Mouse (Mus musculus) kidney, postnatal 14 days (tissue): ENCODE measurements around the gene Fam50b.
A peak's percentile ranks its signal among the peaks of the same experiment; 100 is the strongest.

Experiments
- DNase-seq: peaks from one replicate; pipeline ENCODE4 v3.0.0; 2022; ENCODE audit warnings: mixed read lengths

The Fam50b gene

DNA sequence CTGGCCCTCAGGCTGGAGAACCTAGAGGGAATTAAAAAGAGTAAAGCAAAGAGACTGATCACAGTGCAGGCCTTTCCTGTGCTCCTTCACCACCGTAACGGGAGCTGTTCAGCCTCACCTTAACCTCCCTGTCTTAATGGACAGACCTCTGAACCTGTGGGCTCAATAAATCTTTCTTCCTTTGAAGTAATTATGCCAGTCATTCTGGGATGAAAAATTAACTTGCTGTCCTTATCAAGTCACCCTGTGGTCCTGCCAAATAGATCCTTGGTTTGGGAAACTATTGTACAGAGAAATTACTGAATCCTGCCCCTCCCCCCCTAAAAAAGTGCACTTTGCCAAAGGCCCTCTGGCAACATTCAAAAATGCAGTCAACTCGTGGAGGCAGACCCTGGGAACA lies 4.4 kb downstream of the Fam50b start:
- DNase-seq = no peak

DNA sequence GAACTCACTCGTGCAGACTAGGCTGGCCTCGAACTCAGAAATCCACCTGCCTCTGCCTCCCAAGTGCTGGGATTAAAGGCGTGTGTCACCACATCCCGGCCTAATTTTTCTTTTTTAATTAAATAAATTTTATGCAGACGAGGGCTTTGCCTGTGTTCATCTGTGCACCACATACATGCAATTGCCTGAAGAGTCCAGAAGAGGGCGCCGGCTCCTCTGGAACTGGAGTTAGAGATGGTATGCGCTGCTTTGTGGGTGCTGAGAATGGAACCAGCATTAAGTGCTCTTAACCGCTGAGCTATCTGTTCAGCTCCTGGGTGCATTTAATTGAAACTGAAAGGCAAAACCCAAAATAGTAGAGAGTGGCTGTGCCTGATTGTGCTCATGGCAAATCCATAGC lies 6.6 kb downstream of the Fam50b start:
- no peak for DNase-seq

DNA sequence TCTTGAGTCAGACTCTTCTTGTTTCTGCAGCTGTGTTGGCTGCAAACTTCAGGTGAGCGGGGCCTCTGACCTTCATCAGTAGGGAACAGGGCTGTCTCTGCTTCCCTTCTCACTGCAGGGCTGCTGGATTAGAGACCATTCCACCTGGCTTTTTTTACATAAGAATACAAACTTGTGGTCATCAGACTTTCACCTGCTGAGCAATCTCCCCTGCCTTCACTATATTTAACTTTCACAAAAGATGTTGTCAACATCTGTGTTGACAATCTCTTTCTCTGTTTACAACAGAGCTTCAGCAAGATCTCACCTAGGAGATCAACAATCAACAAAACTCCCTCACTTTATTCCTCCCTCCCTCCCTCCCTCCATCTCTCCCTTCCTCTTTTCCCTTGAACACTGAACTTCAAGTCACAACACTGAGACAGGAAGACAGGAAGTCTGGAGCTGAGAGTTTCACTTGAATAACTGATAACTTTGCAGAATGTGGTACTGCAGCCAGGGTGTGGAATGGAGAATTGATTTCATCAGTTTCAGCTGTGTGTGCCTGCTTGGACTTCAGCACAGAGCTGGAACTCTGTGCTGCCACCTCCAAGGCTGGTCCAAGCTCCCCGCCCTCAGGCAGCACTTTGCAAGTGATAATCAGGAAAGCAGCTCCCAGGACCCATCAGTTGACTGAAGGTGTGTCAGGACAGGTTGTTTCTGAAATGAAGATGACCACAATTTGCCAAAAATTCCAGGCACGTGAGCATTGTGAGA lies 7.3 kb downstream of the Fam50b start:
- DNase-seq = no peak

DNA sequence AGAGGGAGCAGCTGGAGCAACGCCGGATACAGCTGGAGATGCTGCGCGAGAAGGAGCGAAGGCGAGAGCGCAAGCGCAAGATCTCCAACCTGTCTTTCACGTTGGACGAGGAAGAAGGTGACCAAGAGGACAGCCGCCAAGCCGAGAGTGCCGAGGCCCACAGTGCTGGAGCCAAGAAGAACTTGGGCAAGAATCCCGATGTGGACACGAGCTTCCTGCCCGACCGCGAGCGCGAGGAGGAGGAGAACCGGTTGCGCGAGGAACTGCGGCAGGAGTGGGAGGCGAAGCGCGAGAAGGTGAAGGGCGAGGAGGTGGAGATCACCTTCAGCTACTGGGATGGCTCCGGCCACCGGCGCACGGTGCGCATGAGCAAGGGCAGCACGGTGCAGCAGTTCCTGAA lies 12.2 kb downstream of the Fam50b start:
- DNase-seq = no peak

DNA sequence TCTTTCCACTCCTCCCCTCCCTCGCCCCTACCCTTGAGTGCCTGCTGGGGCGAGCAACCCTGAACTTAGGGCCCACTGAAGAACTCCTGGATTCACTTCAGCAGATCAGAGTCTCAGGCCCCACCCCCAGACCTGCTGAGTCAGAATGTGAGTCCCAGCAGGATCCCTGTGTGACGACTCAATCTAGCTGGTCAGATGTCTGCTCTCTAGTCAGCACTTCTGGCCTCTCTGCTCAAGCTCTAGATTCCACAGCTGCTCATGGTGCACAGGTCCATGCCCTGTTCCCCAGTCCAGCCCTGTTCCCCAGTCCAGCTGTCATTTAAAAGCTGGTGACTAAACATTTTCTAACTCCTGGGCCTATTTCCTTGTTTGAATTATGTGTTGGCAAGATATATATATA lies 13.9 kb downstream of the Fam50b start:
- no peak for DNase-seq

DNA sequence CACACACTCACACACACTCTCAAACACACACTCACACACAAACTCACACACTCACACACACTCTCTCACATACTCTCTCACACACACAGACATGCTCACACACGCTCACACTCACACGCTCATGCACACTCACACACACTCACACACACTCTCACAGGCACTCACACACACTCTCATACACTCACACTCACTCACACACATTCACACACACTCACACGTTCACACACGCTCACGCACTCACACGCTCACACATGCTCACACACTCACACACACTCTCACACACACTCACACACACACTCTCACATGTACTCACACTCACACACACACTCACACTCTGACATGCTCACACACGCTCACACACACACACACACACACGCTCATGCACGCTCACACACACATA lies 24.6 kb downstream of the Fam50b start:
- DNase-seq = no peak

DNA sequence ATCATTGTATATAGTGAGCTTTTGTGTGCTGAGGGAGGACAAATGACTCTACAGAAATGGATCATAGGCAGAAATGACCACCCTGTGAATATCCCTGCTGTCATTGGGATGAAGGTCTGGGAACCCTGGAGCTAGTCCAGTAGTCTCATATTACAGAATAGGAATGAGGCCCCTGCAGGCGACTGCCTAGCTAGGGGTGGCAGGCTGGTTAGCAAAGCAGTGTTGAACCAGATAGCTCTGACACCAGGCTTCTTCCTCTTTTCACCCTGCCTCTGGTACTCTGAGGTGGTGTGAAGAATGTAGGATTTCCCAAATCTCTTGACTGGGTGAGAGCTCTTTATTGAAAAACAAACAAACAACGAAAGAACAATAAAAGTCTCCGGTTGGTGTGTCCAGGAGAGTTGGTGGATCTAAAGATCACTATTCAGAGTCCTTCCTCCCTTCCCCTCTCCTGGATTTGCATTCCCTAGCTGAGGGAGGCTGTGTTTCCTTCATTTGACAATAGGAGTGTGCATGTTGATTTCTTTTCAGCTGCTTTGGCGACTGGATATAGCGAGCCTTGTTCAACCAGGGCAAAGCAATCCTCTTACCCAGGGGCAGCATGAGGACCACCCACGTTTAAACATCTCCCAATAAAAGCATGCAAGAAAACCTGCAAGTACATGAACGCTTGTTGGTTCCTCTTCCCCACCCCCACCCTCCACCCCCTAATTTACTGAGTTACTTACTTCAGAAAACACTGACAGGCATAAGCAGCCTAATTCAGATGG lies 26.1 kb downstream of the Fam50b start:
- DNase-seq = no peak

DNA sequence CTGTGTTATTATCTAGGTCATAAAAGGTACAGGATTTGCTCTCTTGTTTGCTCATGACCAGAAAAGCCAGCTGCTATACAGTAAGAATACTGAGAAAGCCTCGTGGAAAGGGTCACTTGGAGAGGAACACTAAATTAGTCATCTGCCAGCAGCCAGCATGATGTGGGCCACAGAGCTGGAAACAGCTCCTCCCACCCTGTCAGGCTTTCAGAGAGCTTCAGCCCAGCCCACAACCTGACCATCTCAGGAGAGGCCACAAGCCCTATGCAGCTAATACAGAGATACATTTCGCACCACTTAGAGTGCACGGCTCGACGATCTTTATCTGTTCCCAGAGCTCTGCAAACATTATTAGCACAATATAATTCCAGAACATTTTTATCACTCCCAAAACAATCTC lies 27.5 kb downstream of the Fam50b start:
- peak; percentile 20 for DNase-seq

DNA sequence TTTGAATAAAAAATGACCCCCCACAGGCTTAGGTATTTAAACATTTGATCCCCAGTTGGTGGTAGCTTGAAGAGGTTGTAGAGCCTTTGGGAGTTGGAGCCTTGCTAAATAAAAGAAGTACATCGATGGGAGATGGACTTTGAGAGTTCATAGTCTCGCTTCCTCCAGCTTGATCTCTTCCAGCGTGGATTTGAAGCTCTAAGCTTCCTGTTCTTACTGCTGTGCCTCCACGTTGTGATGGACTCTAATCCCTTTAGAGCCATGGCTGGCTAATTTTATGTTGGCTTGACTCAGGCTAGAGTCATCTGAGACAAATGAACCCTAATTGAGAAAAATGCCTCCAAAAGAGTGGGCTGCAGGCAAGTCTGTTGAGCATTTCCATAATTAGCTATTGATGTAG lies 28.2 kb downstream of the Fam50b start:
- DNase-seq = no peak

DNA sequence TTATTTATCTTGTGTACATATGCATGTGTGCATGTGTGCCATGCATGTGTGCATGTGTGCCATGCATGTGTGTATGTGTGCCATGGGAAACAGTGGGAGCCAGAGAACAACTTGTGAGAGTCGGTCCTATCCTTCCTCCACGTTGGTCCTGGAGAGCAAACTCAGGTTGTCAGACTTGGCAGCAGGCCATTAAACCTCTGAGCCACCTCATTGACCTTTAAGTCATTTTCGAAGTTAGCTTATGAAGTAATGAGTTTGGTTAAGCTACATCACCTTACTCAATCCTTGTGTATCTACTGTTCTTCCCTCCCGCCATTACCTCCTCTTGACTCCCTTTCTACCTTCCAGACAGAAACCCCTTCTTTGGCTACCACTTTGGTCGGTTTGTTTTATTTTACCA lies 30.6 kb downstream of the Fam50b start:
- DNase-seq = no peak

DNA sequence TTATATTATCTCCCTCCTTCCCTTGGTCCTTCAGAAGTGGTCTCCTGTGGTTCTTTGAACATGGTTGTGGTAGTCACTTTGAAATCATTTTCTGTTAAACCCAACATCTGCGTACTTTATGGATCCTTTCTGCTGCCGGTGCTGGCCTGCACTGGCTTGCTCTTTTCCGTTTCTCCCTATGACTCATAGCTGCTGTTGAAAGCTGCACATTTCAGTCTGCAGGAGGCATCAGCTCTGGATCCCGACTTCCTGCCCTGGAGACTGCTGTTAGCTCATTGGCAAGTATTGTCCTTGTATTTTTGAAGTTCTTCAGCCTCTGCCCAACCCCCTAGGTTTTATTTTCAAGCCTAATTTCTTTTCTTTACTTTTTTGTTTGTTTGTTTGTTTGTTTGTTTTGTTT lies 31.9 kb downstream of the Fam50b start:
- DNase-seq = peak; percentile 26

DNA sequence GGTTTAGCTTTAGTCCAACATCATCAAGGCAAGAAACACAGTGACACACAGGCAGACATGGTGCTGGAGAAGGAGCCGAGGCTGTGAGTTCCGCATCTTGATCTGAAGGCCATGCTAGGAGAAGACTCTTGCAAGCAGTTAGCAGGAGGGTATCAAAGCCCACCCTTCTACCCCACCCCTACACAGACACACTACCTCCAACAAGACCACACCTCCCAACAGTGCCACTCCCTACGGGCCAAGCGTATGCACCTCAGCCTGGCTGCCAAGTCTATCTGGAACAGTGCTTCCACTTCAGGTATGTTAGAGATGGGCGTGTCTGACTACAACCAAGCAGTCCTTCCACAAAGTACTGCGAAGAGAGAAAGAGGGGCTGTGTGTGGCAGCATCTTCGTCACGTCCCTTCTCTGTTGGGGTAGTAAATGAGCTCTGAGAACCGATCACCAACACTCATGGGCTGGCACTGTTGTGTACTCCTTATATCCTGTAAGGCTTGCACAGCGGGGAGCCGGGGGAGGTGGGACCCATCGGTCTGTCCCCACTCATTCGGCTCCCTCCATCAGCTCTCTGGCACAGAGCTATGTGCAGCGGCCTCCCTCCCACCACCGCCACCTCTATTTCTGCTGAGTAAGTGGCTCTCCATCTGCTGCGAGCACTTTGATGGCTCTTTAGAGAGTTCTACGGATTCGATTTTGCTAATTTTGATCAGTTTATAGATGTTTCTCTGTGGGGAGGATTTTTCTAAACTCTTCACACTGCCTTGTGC lies 33.1 kb downstream of the Fam50b start:
- no peak for DNase-seq

DNA sequence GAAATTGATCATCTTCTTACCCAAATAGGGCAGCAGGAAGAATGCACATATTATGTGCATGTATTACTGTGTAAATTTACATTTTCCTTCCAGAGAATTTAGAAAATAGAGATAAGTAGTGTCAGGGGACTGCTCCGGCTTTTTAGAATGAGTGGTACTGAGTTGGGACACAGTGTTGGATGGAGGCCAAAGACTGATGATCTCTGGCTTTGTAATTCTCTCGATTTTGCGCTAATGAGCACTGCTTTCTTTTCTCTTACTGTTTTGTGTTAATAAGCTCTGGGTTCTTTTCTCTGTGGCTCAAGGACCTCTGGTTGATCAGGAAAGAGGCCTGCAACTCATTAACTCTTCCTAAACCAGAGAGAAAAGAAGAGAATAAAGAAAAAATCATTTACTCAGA lies 42.1 kb downstream of the Fam50b start:
- no peak for DNase-seq

DNA sequence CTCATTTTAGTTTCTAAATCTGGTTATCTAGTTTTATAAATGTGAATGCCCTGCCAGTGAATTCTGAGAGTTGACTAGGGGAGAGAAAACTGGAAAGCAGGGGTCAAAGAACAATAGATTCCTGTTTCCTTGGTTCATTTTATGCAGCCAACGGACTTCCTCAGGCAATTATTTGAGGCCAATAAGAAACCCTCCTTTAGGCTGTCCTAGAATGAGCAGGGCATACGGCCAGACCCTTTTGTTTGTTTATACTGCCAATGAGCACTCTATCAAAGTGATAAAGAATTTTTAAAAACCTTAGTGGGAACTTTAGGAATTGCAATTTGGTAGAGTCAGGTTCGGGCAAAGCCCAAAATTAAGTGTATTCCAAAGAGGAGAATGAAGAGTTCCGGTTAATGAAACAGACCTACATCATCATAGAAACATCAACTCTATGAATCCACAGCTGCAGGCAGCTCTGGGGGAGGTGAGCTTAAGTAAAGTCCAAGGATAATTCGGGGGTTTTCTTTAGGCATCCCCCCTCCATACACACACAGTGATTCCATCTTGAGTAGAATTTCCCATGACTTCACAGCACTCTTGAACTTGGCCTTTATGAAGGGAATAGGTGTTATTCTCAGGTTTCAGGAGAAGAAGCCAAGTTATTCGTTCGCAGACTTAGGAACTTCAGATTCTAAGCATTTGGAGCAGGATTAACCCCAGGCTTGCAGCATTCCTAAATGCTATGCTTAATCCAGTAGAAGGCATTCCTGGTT lies 46.4 kb downstream of the Fam50b start:
- DNase-seq = peak; percentile 53

DNA sequence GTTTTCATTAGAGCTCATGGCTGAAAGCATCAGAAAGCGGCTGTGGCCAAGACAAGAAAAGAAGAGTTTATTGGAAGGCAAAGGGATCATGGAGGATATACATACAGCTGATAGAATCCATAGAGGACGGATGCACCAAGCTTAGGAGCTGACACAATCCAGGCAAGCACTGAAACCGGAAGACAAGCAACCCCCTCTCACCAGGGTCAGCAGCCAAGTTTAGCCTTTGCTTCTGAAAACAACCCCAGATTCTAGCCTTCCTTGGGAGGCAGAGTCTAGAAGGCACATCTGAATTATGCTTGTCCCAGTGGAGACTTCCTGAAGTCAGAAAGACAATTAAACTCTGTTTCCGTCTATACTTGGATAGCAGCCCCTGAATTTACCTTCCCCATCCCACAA lies 47.0 kb downstream of the Fam50b start:
- DNase-seq = no peak

DNA sequence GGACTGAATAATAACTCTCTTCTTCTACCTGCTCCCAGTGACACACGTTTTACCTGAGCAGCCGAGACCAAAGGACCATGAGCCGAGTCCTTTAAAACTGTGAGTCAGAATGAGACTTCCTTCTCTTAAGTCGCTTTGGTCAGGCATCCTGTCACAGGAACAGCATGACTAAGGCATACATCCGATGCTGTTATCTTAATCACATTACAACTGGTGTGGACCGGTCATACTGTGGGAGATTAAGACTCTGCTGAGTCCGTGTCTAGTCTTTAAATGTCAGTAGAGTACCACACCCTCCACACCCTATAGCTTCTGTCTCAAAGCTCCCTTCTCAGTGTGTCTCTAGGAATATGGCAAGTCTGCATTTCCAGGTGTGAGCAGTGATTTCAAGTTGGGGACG lies 50.2 kb downstream of the Fam50b start:
- no peak for DNase-seq

DNA sequence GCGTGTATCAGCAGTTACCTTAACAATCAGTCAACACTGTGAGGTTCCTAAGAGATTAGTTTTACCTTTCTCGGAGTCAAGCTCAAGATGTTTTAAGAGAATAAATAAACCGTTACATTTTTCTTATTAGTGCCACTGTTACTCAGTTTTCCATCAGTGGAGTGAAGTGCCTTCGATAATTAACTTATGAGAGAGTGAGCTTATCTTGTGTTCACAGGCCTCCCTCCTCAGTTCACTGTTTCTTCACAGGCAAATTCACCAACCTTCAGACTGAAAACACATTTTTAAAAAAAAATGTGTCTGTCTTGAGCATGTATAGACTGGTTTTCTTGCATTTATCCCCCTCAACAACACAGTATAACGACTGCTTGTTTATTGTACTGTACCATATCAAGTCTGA lies 52.0 kb downstream of the Fam50b start:
- DNase-seq = no peak

DNA sequence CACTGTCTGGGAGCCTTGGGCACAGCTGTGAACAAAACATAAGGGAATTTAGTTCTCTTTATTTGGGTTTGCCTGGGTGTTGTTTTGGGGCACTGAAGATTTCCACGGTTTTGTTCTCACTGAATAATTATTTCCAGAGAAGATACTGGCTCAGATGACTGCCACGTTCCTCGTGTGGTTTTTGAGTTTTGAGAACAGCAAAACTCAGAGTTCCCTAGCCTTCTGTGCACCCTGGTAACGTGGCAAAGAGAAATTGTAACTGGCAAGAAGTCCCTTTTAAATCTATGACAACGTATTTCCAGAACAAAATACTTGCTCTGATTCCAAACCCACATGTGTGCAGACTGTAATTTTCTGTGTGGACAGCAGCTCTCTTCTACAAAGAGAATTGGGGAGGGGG lies 52.9 kb downstream of the Fam50b start:
- no peak for DNase-seq

DNA sequence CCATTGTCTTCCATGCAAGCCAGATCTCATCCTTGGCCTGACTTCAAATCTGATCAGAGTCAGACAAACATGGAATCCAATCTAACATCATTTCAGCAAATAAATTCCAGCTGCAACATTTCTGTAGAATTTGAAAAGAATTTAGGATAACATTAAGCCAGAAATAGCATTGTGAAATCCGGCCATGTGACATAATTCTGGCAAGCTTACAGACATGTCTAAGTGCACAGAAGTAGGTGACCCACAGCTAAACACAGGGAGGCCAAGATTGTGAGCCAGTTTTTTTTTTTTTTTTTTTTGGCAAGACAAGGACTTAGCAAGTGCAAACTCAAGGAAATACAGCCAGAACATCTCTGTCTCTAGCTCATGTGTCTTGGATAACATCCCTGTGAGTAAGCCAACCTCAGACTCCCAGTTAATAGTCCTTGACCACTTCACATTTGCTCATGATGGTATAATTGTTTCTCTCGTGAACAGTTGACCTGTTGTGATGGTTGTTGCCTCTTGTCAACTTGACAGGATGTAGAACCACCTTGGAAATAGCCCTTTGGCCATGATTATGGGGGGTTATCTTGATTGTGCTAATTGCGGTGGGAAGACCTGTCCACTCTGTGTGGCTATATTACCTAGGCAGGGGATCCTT lies 54.6 kb downstream of the Fam50b start:
- DNase-seq = peak; percentile 56

DNA sequence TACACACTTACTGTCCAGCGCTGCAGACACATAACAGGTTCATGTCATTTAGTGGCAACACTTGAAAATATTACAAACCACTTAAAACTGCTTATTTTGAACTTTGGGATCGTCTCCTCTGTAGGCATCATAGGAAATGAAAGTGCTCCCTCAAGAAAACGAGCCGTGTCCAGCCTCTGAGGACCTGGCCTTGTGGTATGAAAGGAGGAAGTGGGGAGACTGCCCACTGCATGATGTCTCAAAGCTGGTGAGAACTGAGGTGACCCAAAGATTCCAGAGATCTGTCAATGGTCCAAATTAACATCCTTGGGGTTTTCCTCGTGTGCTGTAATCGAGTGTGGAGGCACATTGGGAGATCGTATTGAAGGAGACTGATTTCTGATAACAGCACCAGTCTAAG lies 58.4 kb downstream of the Fam50b start:
- peak; percentile 10 for DNase-seq

DNA sequence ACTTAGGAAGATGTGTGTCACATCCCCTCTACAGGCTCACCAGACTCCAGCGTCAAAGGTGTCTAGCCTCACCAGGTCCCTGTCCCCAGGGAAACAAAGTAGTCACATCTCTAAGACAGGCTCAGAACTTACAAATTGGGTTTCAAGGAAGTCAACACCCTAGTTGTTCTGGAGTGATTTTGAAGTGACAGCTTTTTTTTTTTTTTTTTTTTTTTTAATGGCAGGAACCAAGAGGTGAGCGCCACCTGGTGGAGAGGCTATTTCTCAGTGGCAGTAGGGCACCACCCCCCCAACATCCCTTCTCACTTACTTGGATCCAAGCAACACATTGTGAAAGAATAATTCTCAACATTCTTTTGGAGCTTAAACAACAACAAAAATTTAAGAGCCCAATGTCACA lies 59.2 kb downstream of the Fam50b start:
- peak; percentile 78 for DNase-seq

DNA sequence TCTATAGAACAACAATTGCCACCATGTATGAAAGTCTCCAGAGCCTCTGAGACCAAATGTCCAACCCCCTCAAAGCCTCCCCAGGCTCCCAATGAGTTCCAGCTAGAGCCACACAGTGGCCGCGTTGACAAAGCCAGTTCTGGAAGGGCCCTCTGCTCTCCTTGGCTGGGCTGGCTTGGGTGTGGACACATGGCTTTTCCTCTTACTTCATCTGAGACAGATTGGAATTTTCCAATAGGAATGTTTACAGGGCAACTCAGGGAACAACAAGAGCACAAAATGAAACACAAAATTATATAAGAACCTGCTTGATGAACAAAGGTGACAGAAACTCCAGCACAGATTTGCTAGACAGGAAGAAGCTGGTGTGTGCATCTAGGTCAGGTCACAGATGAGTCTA lies 59.8 kb downstream of the Fam50b start:
- peak; percentile 49 for DNase-seq
